In genomic region chr10:81265540-81265939, GRCm38 (mm10) we compare ENCODE assay signal across 9 mouse cellular contexts. TPM values are rescaled to one million over a fixed set of nuclear protein-coding genes. Genes with fewer than 3 reads are reported as not detected.
DNase-seq lines count a peak whose midpoint lies in the region; ATAC-seq and TF ChIP-seq lines count a peak whose summit lies in the region.
"Had no signal": no experiment of that assay in that cellular context is flagged by ENCODE, and none has a peak within 500 bp of the region (broad histone marks: within the 10 kb centered on the region; RNA-seq: fewer than 3 reads in every experiment).

No protein-coding gene starts in this region.

- H3K27me3 ChIP-seq in heart, embryonic 15.5 days = peaks cover 3% of the 10 kb centered on the region
- peaks cover 7% of the 10 kb centered on the region for H3K27me3 ChIP-seq in embryonic facial prominence, embryonic 10.5 days (replicated peaks; ENCODE audit: low read depth, poor library complexity, severe bottlenecking)
- H3K27me3 ChIP-seq in hindbrain, postnatal 0 days (ENCODE audit: insufficient read depth, low read length) = no peaks in the 10 kb centered on the region
- no peaks in the 10 kb centered on the region for H3K27me3 ChIP-seq in midbrain, embryonic 15.5 days (replicated peaks)

- no peak overlapping the region for H3K27ac ChIP-seq in heart, embryonic 15.5 days
- no peak overlapping the region for H3K27ac ChIP-seq in embryonic facial prominence, embryonic 10.5 days (replicated peaks)
- H3K27ac ChIP-seq in hindbrain, postnatal 0 days = no peak overlapping the region
- no peak overlapping the region for H3K27ac ChIP-seq in midbrain, embryonic 15.5 days

- ATAC-seq in heart, embryonic 15.5 days (replicated peaks; ENCODE audit: insufficient number of reproducible peaks, insufficient read depth, low FRiP score, low read depth) = no peak
- no peak for ATAC-seq in hindbrain, postnatal 0 days
- ATAC-seq in midbrain, embryonic 15.5 days (replicated peaks) = no peak

- DNase-seq in heart, adult 8-10 months (ENCODE audit: low spot score) = no peak
- DNase-seq in embryonic facial prominence, embryonic 10.5 days (ENCODE audit: low spot score) = no peak
- DNase-seq in hindbrain, postnatal 0 days (ENCODE audit: low spot score) = no peak
- no peak for DNase-seq in MN1 (ENCODE audit: low spot score)
- no peak for DNase-seq in adrenal gland, adult 2 months
- no peak for DNase-seq in retina, postnatal 1 day
- DNase-seq: kidney, adult 2 months had no signal

- H3K9ac ChIP-seq in heart, embryonic 15.5 days = no peak overlapping the region; the same call in 1 of the 2 replicates
- H3K9ac ChIP-seq in hindbrain, postnatal 0 days (replicated peaks; ENCODE audit: low read length) = peak overlapping the region; percentile 74; the same call in 1 of the 2 replicates
- H3K9ac ChIP-seq in midbrain, embryonic 15.5 days = no peak overlapping the region

- peaks cover 13% of the 10 kb centered on the region; the same call in 1 of the 2 replicates for H3K36me3 ChIP-seq in heart, embryonic 15.5 days
- peaks cover 64% of the 10 kb centered on the region for H3K36me3 ChIP-seq in embryonic facial prominence, embryonic 10.5 days (replicated peaks)
- peaks cover 12% of the 10 kb centered on the region; the same call in 1 of the 2 replicates for H3K36me3 ChIP-seq in hindbrain, postnatal 0 days (ENCODE audit: insufficient read depth, low read length)
- H3K36me3 ChIP-seq in midbrain, embryonic 15.5 days (replicated peaks) = no peaks in the 10 kb centered on the region; the same call in 1 of the 2 replicates

- no peak for TF ChIP-seq CTCF in hindbrain, postnatal 0 days (IDR thresholded peaks at IDR 0.05; ENCODE audit: low read depth)

- whole genome bisulfite sequencing in heart, embryonic 15.5 days = 94% methylated on average over 8 of the region's 8 CpGs
- WGBS in embryonic facial prominence, embryonic 10.5 days = 93% methylated on average over 8 of the region's 8 CpGs
- WGBS in hindbrain, postnatal 0 days = 95% methylated on average over 8 of the region's 8 CpGs
- WGBS in midbrain, embryonic 15.5 days = 95% methylated on average over 8 of the region's 8 CpGs

- H3K4me3 ChIP-seq in heart, embryonic 15.5 days = peak overlapping the region; percentile 71
- H3K4me3 ChIP-seq in embryonic facial prominence, embryonic 10.5 days = peak overlapping the region; percentile 68
- no peak overlapping the region for H3K4me3 ChIP-seq in hindbrain, postnatal 0 days (ENCODE audit: low read length)
- peak overlapping the region; percentile 74; the same call in 1 of the 2 replicates for H3K4me3 ChIP-seq in midbrain, embryonic 15.5 days

- H3K4me2 ChIP-seq in heart, embryonic 15.5 days = peak overlapping the region; percentile 70
- H3K4me2 ChIP-seq in hindbrain, postnatal 0 days (ENCODE audit: low read depth, low read length) = peak overlapping the region; percentile 65; the same call in 1 of the 2 replicates
- peak overlapping the region; percentile 56 for H3K4me2 ChIP-seq in midbrain, embryonic 15.5 days

- peaks cover 3% of the 10 kb centered on the region for H3K9me3 ChIP-seq in heart, embryonic 15.5 days (replicated peaks)
- H3K9me3 ChIP-seq in embryonic facial prominence, embryonic 10.5 days = no peaks in the 10 kb centered on the region
- no peaks in the 10 kb centered on the region for H3K9me3 ChIP-seq in hindbrain, postnatal 0 days (ENCODE audit: low read length)
- H3K9me3 ChIP-seq in midbrain, embryonic 15.5 days = no peaks in the 10 kb centered on the region

- peaks cover 24% of the 10 kb centered on the region for H3K4me1 ChIP-seq in heart, embryonic 15.5 days (replicated peaks)
- peaks cover 24% of the 10 kb centered on the region for H3K4me1 ChIP-seq in embryonic facial prominence, embryonic 10.5 days
- H3K4me1 ChIP-seq in hindbrain, postnatal 0 days (ENCODE audit: insufficient read depth, low read length) = peaks cover 14% of the 10 kb centered on the region
- peaks cover 24% of the 10 kb centered on the region for H3K4me1 ChIP-seq in midbrain, embryonic 15.5 days

RNA-seq across cellular contexts. Expression of gene Mrpl54, which starts 1.2 kb away (rescaled TPM):
- polyA plus RNA-seq in heart, embryonic 15.5 days (2015; fragmentation: Nextera tagmentation; extraction: Ambion mirVana) = 208 and 226 TPM in 2 replicates
- 100 to 1,000 TPM; 105 to 124 (median 112) TPM for total RNA-seq in heart, adult 8-10 months (2022)
- 223 and 237 TPM in 2 replicates for polyA plus RNA-seq in embryonic facial prominence, embryonic 10.5 days (2016; fragmentation: Nextera tagmentation; extraction: Ambion mirVana)
- total RNA-seq in hindbrain, postnatal 0 days (2014; rRNA removed) = 106 and 113 TPM in 2 replicates
- polyA plus RNA-seq in hindbrain, postnatal 0 days (2015; fragmentation: Nextera tagmentation; extraction: Ambion mirVana) = 159 and 170 TPM in 2 replicates
- polyA plus RNA-seq in midbrain, embryonic 15.5 days (2015; fragmentation: Nextera tagmentation; extraction: Ambion mirVana) = 124 and 126 TPM in 2 replicates
- total RNA-seq in adrenal gland, adult 2 months (2021) = 100 to 1,000 TPM; 123 to 131 TPM
- 193 and 221 TPM in 2 replicates for polyA plus RNA-seq in adrenal gland, adult 2 months (2012; rRNA removed)

RNA-seq across cellular contexts. Expression of gene Apba3, which starts 1.2 kb away (rescaled TPM):
- 42.3 and 61.2 TPM in 2 replicates for polyA plus RNA-seq in heart, embryonic 15.5 days (2015; fragmentation: Nextera tagmentation; extraction: Ambion mirVana)
- total RNA-seq in heart, adult 8-10 months (2022) = 100 to 1,000 TPM; 105 to 122 (median 112) TPM
- polyA plus RNA-seq in embryonic facial prominence, embryonic 10.5 days (2016; fragmentation: Nextera tagmentation; extraction: Ambion mirVana) = 57.2 and 57.5 TPM in 2 replicates
- total RNA-seq in hindbrain, postnatal 0 days (2014; rRNA removed) = 61.0 and 63.6 TPM in 2 replicates
- polyA plus RNA-seq in hindbrain, postnatal 0 days (2015; fragmentation: Nextera tagmentation; extraction: Ambion mirVana) = 24.0 and 27.6 TPM in 2 replicates
- polyA plus RNA-seq in midbrain, embryonic 15.5 days (2015; fragmentation: Nextera tagmentation; extraction: Ambion mirVana) = 36.4 and 38.5 TPM in 2 replicates
- 100 to 1,000 TPM in 1 of 2 experiments, 10 to 100 TPM in 1; 83.5 to 121 TPM for total RNA-seq in adrenal gland, adult 2 months (2021)
- polyA plus RNA-seq in adrenal gland, adult 2 months (2012; rRNA removed) = 165 and 188 TPM in 2 replicates

RNA-seq across cellular contexts. Expression of gene Matk, which starts 12.8 kb away (rescaled TPM):
- 1.6 and 3.6 TPM in 2 replicates for polyA plus RNA-seq in heart, embryonic 15.5 days (2015; fragmentation: Nextera tagmentation; extraction: Ambion mirVana)
- total RNA-seq in heart, adult 8-10 months (2022) = under 1 TPM; 0.26 to 0.75 (median 0.62) TPM
- polyA plus RNA-seq in embryonic facial prominence, embryonic 10.5 days (2016; fragmentation: Nextera tagmentation; extraction: Ambion mirVana) = 3.6 and 3.7 TPM in 2 replicates
- total RNA-seq in hindbrain, postnatal 0 days (2014; rRNA removed) = 86.9 and 121 TPM in 2 replicates
- 82.3 and 82.7 TPM in 2 replicates for polyA plus RNA-seq in hindbrain, postnatal 0 days (2015; fragmentation: Nextera tagmentation; extraction: Ambion mirVana)
- 37.2 and 40.1 TPM in 2 replicates for polyA plus RNA-seq in midbrain, embryonic 15.5 days (2015; fragmentation: Nextera tagmentation; extraction: Ambion mirVana)
- total RNA-seq in adrenal gland, adult 2 months (2021) = under 1 TPM; 0.69 to 0.73 TPM
- polyA plus RNA-seq in adrenal gland, adult 2 months (2012; rRNA removed) = 0.86 and 1.0 TPM in 2 replicates

RNA-seq across cellular contexts. Expression of gene Tjp3, which starts 25.8 kb away (rescaled TPM):
- 3.2 and 4.3 TPM in 2 replicates for polyA plus RNA-seq in heart, embryonic 15.5 days (2015; fragmentation: Nextera tagmentation; extraction: Ambion mirVana)
- under 1 TPM in 1 of 4 experiments, not detected in 3; 0.22 TPM for total RNA-seq in heart, adult 8-10 months (2022)
- 8.9 and 9.0 TPM in 2 replicates for polyA plus RNA-seq in embryonic facial prominence, embryonic 10.5 days (2016; fragmentation: Nextera tagmentation; extraction: Ambion mirVana)
- total RNA-seq in hindbrain, postnatal 0 days (2014; rRNA removed) = 2.9 and 6.0 TPM in 2 replicates
- polyA plus RNA-seq in hindbrain, postnatal 0 days (2015; fragmentation: Nextera tagmentation; extraction: Ambion mirVana) = 3.9 and 5.2 TPM in 2 replicates
- polyA plus RNA-seq in midbrain, embryonic 15.5 days (2015; fragmentation: Nextera tagmentation; extraction: Ambion mirVana) = 6.9 and 8.0 TPM in 2 replicates
- total RNA-seq in adrenal gland, adult 2 months (2021) = under 1 TPM; 0.41 to 0.92 TPM
- polyA plus RNA-seq in adrenal gland, adult 2 months (2012; rRNA removed) = 0.52 and 0.72 TPM in 2 replicates

RNA-seq across cellular contexts. Expression of gene Pip5k1c, which starts 27.2 kb away (rescaled TPM):
- 26.2 and 38.2 TPM in 2 replicates for polyA plus RNA-seq in heart, embryonic 15.5 days (2015; fragmentation: Nextera tagmentation; extraction: Ambion mirVana)
- 10 to 100 TPM; 25.7 to 29.5 (median 26.8) TPM for total RNA-seq in heart, adult 8-10 months (2022)
- 72.2 and 72.4 TPM in 2 replicates for polyA plus RNA-seq in embryonic facial prominence, embryonic 10.5 days (2016; fragmentation: Nextera tagmentation; extraction: Ambion mirVana)
- total RNA-seq in hindbrain, postnatal 0 days (2014; rRNA removed) = 223 and 242 TPM in 2 replicates
- 97.4 and 108 TPM in 2 replicates for polyA plus RNA-seq in hindbrain, postnatal 0 days (2015; fragmentation: Nextera tagmentation; extraction: Ambion mirVana)
- 154 and 159 TPM in 2 replicates for polyA plus RNA-seq in midbrain, embryonic 15.5 days (2015; fragmentation: Nextera tagmentation; extraction: Ambion mirVana)
- 10 to 100 TPM; 34.3 to 44.6 TPM for total RNA-seq in adrenal gland, adult 2 months (2021)
- polyA plus RNA-seq in adrenal gland, adult 2 months (2012; rRNA removed) = 71.0 and 72.8 TPM in 2 replicates
